Mouse (Mus musculus) heart, adult 2 months (tissue): ENCODE results near the gene Kif21a.

Experiments
- CTCF ChIP-seq: fragments of 200-600 bp; IDR thresholded peaks from 2 replicates; pipeline ENCODE4 v1.8.1; 2022; ENCODE audit warnings: antibody characterized with exemption, mild to moderate bottlenecking, moderate library complexity
- EP300 ChIP-seq: fragments of 200-500 bp; IDR thresholded peaks from 2 replicates; pipeline ENCODE4 v1.6.1; 2011; ENCODE audit warnings: low read depth, low read length, control low read depth; ENCODE audit not compliant: insufficient read depth
- POLR2A ChIP-seq: fragments of 200-500 bp; IDR thresholded peaks from 2 replicates; pipeline ENCODE4 v1.6.1; 2011; ENCODE audit warnings: mild to moderate bottlenecking, low read depth, low read length, control low read depth; ENCODE audit not compliant: insufficient read depth

DNA sequence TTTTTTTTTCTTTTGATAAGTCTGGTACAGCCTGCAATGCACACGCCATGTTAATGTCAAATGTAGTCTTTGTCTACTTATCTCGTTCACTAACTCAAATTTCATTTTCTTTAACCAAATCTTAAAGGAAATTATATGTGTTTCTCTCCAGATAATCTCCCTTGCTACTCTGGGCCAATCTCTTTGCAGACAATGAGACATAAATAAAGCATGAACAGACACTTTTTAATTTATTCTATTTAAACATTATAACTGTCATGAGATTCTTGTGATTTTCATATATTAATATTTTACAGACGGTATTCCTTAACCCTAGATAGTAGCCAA is 30.9 kb downstream of the Kif21a start:
- TF ChIP-seq CTCF: no peak
- no peak for TF ChIP-seq POLR2A
- TF ChIP-seq EP300: no peak
